Mouse (Mus musculus) left cerebral cortex, postnatal 4 days (tissue): ENCODE measurements around the gene Ckb. TPM values are rescaled to one million over a fixed set of nuclear protein-coding genes. Genes with fewer than 3 reads are reported as not detected.
"Not testable (repeated sequence)": the region's sequence is repeated elsewhere in the genome, so short reads cannot be mapped to it uniquely, and the experiment has no call there.

ENCODE experiments used
- DNase-seq: peaks from one replicate; pipeline ENCODE4 v3.0.0-alpha.2; 2022
- intact Hi-C: fragments of 180-260 bp; cut with DNase I; formaldehyde crosslinking; loops from one replicate; pipeline ENCODE4 v1.15.1; 2025
- total RNA-seq, 2 experiments: library from RNA; stranded (reverse); gene quantifications; 2 replicates each; pipeline ENCODE4 v1.2.3; 2021

Gene Ckb
- 100 to 1,000 TPM; 638 to 668 TPM for total RNA-seq

- intact Hi-C loops, result no loop called here
- peak; percentile 93 for DNase-seq
These were observed at the start of gene Ckb for GRCm38 (mm10) chr12:111672176-111672575. Ckb (minus strand) TSS chr12:111672338.

GRCm38 (mm10) chr12:111720222-111720621, 48.1 kb upstream of the Ckb start:
- intact Hi-C loops, result no loop called here

GRCm38 (mm10) chr12:111718656-111719055, 46.5 kb upstream of the Ckb start:
- intact Hi-C loops, result no loop called here
- DNase-seq, result peak; percentile 50

More at GRCm38 (mm10) chr12:111720222-111720621, 48.1 kb upstream of the Ckb start:
- no peak for DNase-seq

GRCm38 (mm10) chr12:111716505-111716904, 44.4 kb upstream of the Ckb start:
- DNase-seq, result no peak
- intact Hi-C loops, result no loop called here

GRCm38 (mm10) chr12:111713880-111714279, 41.7 kb upstream of the Ckb start:
- intact Hi-C loops, result not testable (repeated sequence)

GRCm38 (mm10) chr12:111713004-111713651, 41.0 kb upstream of the Ckb start, which contains the start of the genes Bag5 and Apopt1:
Bag5 (minus strand) TSS chr12:111713257.
Apopt1 (plus strand) TSS chr12:111713261.
- intact Hi-C loops, result no loop called here
- DNase-seq, result peak; percentile 91

More at GRCm38 (mm10) chr12:111713880-111714279, 41.7 kb upstream of the Ckb start:
- not testable (repeated sequence) for DNase-seq

GRCm38 (mm10) chr12:111712476-111712875, 40.3 kb upstream of the Ckb start:
- no peak for DNase-seq
- intact Hi-C loops, result no loop called here

GRCm38 (mm10) chr12:111710091-111710490, 38.0 kb upstream of the Ckb start:
- intact Hi-C loops, result no loop called here
- DNase-seq, result no peak

GRCm38 (mm10) chr12:111708181-111708580, 36.0 kb upstream of the Ckb start:
- DNase-seq, result no peak
- intact Hi-C loops, result loop anchor here (5.0 kb wide), 1 partner anchor 51 kb away; no protein-coding TSS in a partner anchor

- DNase-seq, result no peak
- intact Hi-C loops, result loop anchor here (5.0 kb wide), 1 partner anchor 48 kb away; no protein-coding TSS in a partner anchor
These were observed 33.2 kb upstream of the Ckb start for GRCm38 (mm10) chr12:111705186-111705973.

- intact Hi-C loops, result loop anchor here (5.0 kb wide), 2 partner anchors 37 to 47 kb away; no protein-coding TSS in a partner anchor
- no peak for DNase-seq
These were observed 32.5 kb upstream of the Ckb start for GRCm38 (mm10) chr12:111704609-111705008.

GRCm38 (mm10) chr12:111703301-111703700, 31.2 kb upstream of the Ckb start:
- intact Hi-C loops, result loop anchor here (5.0 kb wide), 1 partner anchor 36 kb away; no protein-coding TSS in a partner anchor
- DNase-seq, result no peak

- intact Hi-C loops, result loop anchor here (5.0 kb wide), 1 partner anchor 34 kb away; no protein-coding TSS in a partner anchor
- no peak for DNase-seq
These were observed 28.9 kb upstream of the Ckb start for GRCm38 (mm10) chr12:111700920-111701458.

- DNase-seq, result no peak
- intact Hi-C loops, result no loop called here
These were observed 27.4 kb upstream of the Ckb start for GRCm38 (mm10) chr12:111699542-111699941.

GRCm38 (mm10) chr12:111698346-111698913, 26.3 kb upstream of the Ckb start:
- DNase-seq, result peak; percentile 84
- intact Hi-C loops, result no loop called here

GRCm38 (mm10) chr12:111697708-111698107, 25.6 kb upstream of the Ckb start:
- intact Hi-C loops, result no loop called here
- DNase-seq, result no peak

- intact Hi-C loops, result no loop called here
These were observed 24.1 kb upstream of the Ckb start for GRCm38 (mm10) chr12:111696239-111696638.

GRCm38 (mm10) chr12:111694880-111695804, 23.0 kb upstream of the Ckb start:
- intact Hi-C loops, result no loop called here
- peak; percentile 72 for DNase-seq

More at GRCm38 (mm10) chr12:111696239-111696638, 24.1 kb upstream of the Ckb start:
- DNase-seq, result peak; percentile 85

- intact Hi-C loops, result no loop called here
- no peak for DNase-seq
These were observed 22.2 kb upstream of the Ckb start for GRCm38 (mm10) chr12:111694271-111694781.
